Mouse (Mus musculus): Measurements from ENCODE around the gene Mzf1.

- TF ChIP-seq POLR2A (IDR thresholded peaks at IDR 0.05; ENCODE audit: insufficient read depth, low read length) (no peak), CTCF (IDR thresholded peaks at IDR 0.05; ENCODE audit: low read depth, low read length) (no peak), EP300 (IDR thresholded peaks at IDR 0.05; ENCODE audit: insufficient read depth, low read depth, low read length) (no peak)
Observed at GRCm38 (mm10) chr7:13006011-13006410, 48.6 kb downstream of the Mzf1 start.

All from ES-Bruce4 (cell line).